Mouse (Mus musculus): ENCODE measurements around the gene Arid3a.

DNA sequence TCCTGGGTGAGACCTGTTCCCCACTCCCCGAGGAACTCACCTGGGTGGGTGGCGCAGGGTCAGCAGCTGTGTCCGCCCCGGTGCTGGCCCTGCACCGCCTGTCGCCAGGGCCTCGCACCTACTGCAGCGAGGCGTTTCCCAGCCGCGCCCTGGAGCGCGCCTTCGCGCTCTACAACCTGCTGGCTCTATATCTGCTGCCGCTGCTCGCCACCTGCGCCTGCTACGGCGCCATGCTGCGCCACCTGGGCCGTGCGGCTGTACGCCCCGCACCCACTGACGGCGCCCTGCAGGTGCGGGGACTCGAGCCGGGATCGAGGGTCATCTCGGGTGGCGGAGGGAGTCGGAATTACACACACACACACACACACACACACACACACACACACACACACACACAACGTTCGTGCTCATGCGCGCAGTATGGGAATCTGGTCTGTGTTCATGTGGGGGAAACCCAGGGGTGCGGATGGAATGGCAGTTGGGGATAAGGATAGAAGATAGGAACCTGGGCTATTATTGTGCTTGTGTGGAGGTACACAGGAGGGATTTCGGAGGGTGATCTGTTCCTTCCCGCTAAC lies 5.8 kb upstream of the Arid3a start, which contains the start of gene R3hdm4:
- TF ChIP-seq USF1 (IDR thresholded peaks at IDR 0.05; ENCODE audit: low read depth) (no peak), POLR2A (IDR thresholded peaks at IDR 0.05; ENCODE audit: insufficient read length, low read depth) (no peak), SRF (IDR thresholded peaks at IDR 0.05; ENCODE audit: control insufficient read depth, insufficient read length, low read depth) (no peak), E2F4 (IDR thresholded peaks at IDR 0.05; ENCODE audit: insufficient read depth) (no peak), MYOD1 (IDR thresholded peaks at IDR 0.05; ENCODE audit: control insufficient read depth in 1 of 3, insufficient read length in 2 of 3, low read depth in 2 of 3) (no peak), TCF12 (IDR thresholded peaks at IDR 0.05; ENCODE audit: insufficient read depth, poor library complexity, severe bottlenecking) (no peak), MAX (IDR thresholded peaks at IDR 0.05; ENCODE audit: low read depth) (no peak)
